Mouse (Mus musculus) urinary bladder, postnatal 10 days (tissue): Measurements from ENCODE around the gene Gm1043.

Experiments
- DNase-seq: peaks from one replicate; pipeline ENCODE4 v3.0.0; 2022; ENCODE audit warnings: low spot score

Gm1043 gene

DNA sequence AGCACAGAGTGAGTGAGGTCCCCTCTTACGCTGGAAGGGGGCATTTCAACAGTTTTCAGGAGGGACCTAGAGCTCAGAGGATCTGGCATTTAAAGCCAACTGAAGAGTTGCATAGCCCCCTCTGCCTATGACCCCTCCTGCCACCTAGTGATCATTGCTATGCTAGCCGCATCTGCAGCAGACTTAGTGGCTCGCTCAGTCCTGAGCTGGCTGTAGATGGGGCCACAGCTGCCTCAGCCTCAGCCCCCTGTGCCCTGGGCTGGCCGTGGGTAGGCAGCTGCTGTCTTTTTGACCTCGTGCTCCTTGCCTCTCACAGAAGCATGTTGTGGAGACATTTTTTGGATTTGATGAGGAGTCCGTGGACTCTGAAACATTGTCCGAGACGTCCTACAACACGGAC, 32.0 kb downstream of the Gm1043 start:
- DNase-seq, result no peak

DNA sequence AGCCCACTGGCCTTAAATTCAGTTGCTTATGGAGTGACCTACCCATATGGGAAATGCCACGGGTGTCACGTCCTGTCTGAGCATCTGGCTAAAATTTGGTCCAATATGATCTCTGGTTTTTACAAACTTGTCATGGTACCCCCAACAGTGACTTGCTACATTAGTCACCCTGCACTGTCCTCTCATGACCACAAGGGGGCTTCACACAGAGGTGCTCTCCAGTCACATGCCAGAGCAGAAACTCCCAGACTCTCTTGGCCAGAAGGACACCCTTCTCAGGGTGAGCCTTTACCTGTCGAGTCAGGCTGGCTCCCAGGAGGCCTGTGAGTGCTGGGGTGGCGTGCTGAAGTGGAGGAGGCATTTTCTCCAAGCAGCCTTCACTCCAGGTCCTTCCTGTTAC, 33.1 kb downstream of the Gm1043 start:
- no peak for DNase-seq

DNA sequence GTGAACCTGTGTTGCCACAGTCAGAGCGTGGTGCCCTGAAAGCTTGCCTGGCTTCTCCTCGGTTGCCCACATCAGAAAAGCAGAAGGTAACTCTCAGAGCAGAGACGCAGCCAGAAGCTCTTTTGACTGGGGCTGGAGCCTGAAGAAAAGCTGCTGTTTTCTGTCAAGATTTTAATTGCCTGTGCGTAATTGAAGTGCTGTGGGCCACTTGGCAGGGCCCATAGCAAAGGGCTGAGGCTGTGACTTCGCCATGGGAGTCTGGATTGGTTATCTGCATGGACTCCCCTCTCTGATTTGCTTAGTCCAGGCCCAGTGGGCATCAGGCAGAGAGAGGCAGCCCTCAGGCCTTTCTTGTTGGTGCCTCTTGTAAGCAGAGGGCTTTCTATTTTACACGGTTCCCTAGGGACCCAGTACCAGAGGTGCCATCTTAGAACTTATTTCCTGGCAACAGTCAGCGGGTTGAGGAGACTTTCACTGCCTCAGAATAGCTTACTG, 36.1 kb downstream of the Gm1043 start:
- no peak for DNase-seq

DNA sequence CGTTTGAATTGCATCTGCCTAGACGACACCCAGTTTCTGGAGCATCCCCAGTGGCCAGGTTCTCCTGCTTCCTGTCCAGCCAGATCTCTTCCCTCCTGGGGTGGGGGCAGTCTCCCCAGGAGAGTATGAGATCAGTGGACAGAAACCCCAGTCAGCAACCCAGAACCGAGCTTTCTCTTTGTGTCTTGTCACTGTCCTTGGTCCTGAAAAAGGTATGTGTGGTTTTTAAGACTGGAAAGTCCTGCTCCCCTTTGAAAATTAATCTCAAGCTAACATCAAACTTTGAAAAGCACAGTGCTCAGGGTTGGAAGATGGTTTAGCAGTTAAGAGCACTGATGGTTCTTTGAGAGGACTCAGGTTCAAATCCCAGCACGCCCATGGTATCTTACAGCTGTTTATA, 46.7 kb downstream of the Gm1043 start:
- DNase-seq, result no peak

DNA sequence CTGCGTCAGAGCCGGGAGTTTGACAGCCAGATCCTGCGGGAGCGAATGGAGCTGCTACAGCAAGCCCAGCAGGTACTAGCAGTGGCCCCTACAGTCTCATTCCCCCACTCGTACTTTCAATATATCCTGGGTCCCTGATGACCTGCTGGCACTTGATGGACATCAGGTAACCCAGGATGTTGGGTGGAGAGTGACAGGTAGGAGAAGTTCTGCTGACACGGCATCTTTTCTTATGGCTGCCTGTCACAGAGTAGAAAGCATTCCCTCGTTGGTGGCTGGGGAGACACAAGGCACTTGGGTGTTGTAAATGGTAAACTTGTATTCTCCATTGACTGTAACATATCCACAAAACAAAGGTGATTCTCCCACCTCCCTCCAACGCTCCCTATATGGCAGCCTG, 56.6 kb downstream of the Gm1043 start:
- no peak for DNase-seq

DNA sequence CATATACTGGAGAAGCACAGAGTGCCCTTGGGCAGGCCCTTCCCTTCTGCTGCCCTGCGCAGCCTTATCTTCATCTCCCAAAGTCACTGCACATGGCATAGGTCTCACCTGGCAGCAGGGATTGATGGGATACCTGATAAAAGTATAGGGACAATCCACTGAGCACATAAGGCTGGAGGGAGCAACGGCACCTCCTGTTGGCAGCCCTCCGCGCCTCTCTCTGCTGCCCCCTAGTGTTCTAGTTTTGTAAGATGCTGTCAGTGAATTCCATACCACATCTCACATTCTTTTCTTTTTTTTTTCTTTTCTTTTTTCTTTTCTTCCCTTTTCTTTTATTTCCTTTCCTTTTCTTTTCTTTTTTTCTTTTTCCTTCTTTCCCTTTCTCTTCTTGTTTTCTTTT, 62.4 kb downstream of the Gm1043 start:
- DNase-seq, result no peak

DNA sequence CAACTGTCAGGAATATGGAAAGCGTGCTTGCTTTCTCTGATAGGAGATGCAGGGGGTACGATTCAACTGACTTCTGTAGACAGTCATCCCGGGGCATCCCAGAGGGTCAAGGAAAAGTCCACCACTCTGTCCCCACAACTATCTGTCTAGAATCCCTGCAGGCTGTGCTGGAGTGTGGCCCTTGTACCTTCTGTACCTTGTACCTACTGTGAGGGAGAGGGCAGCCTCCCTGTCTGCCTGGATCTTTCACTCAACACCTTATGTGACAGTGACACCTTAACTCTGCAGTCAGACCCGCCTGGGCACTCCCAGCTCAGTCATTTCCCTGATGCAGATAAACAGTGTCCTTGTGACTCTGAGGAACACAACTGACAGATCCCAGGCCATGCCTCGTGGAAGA, 65.5 kb downstream of the Gm1043 start:
- DNase-seq, result no peak

DNA sequence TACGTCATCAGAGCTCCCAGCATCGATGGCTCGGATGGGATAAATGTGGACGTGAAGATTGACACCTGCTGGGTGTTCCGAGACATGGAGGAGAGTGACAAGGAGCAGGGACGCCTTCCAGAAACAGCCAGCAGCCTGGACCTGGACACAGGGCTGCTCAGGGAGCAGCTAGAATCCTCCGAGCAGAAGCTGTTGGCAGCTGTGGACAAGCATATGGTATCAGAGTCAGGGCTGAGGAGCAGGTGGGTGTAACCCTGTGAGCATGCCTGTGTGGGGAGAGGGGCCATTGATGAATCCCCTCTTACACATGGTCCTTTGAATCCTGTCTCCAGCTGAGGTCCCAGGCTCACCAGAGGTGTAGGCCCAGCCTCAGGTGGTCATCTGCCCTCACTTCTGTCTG, 69.3 kb downstream of the Gm1043 start:
- no peak for DNase-seq

DNA sequence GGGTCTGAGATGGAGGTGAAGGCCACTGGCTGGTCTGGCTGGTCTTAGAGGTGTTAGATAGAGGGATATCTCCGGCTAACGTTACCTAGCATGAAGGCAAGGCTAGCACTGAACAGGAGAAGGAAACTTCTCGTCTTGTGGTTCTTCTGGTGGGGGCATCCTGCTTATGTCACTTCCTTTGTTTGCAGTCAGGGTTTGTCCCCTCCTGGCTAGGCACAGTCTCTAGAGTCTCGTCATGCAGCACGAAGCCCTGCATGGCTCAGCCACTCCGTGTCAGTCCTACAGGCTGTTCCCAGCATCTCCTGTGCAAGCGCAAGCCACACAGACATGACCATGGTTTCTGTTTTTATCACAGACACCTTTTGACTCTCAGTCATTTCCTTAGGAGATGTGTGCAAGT, 73.2 kb downstream of the Gm1043 start:
- no peak for DNase-seq

DNA sequence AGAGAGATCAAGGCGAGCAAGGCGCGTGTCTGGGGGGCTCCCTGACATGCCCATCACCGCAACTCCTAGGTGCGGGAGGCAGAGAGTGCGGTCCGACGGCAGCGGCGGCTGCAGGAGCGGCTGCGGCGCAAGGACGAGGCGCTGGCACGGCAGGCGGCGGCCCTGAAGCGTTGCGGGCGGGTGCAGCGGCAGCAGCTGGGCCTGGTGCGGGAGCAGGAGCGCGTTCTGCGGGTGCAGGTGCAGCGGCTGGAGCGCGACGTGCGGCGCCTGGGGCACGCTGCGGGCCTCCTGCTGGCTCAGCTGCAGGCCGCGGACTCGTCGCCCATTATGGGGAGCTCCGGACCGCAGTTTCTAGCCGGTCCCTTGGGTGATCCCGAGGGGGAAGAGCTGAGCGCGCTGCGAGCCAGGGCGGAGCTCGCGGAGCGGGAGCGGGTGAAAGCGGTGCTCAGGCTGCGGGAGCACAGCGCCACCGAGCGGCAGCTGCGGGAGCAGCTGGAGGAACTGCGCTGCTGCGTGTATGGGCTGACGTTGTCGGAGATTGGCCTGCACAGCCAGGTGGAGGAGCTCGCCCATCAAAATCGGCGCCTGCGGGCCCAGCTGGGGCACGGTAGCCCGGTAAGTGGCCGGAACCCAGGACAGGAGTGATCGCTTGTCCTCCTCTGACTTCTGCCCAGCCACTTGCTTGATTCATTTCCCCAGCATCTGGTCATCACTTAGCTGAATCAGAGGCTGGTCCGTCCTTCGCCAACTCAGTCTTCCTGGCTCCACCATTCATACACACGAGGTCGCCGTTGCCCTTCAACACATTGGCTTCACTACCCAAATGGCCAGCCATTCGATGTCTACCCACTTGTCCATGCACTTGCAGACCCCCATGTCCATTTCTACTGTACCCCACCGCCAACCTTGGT, 78.0 kb downstream of the Gm1043 start:
- no peak for DNase-seq

DNA sequence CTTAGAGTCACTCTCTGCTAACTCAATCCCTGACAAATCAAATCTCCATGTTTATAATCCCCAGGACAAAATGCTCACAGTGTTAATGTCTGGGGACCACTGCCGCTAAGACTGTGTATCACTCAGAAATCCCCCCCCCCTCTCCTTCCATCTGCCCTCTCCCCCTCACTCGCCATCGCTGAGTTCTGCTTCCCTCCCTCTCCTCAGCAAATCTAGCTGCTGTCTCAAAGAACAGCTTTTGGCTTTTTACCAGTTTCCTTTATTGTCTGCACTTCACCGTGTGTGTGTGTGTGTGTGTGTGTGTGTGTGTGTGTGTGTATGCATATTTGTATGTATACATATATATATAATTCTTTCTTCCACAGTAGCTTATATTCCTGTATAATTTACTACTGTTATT, 91.3 kb downstream of the Gm1043 start:
- DNase-seq, result no peak

DNA sequence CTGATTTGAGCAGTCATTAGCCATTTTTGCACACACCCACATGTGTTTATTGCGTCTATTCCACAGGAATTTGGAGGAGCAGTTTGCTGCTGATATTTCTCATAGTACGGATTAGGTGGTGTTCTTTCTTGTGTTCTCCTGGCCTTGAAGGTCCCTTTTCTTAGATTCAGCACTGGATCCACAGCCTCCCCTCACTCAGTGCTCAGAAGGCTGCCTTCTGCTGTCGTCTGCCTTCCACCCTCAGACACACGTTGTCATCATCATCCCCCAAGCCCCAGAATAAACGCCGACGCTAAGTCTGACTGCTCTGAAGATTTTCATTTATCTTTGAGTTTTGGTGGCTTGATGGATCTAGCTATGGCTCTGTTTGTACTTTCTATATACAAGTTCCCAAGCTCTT, 91.9 kb downstream of the Gm1043 start:
- no peak for DNase-seq

DNA sequence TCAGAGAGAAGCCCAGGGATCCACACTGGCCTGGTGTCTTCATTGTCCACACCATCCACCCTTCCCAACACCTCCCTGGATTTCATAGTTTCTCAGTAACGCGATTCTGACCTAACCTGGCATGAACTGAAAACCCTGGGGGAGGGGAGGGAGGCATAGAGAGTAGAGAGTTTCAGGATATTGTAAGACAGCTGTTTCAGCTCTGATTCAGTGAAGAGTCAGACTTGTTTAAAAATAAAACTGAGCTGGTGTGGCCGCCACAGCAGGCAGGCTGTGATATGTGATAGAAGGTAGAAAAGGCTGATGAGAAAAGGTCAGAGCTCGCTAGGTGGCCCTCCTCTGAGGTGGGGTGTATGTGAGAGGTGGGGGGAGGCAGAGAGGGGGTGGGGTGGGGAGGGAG, 93.6 kb downstream of the Gm1043 start:
- no peak for DNase-seq

DNA sequence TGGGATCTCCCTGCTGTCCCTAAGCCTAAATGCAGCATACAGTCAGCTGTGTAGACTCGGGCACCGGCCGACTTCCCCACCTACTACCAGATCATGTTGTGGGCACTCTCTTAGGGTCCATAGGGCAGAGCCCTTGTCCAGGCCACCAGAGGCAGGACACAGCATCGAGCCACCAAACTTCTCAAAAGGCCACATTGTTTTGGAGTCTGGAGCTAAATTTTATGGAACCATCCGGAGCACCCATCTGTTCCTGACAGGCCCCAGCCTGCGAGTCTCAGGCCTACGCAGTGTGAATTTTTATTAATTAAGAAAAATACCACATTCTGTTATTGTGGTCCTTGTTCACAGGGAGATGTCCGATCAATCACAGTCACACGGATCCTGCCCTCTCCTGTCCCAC, 94.7 kb downstream of the Gm1043 start:
- no peak for DNase-seq

DNA sequence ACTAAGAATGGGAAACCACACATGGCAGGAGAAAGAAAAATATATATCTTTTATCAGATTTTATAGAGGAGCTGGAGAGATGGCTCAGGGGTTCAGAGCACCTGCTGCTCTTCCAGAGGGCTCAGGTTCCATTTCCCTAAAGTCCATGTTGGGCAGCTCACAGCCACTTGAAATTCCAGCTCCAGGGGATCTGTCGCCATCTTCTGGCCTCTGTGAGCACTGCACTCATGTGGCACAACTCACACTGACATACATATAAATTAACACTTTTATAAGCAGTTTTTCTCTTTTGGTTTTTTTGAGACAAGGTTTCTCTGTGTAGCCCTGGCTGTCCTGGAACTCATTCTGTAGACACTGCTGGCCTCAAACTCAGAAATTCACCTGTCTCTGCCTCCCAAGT, 95.5 kb downstream of the Gm1043 start:
- no peak for DNase-seq

DNA sequence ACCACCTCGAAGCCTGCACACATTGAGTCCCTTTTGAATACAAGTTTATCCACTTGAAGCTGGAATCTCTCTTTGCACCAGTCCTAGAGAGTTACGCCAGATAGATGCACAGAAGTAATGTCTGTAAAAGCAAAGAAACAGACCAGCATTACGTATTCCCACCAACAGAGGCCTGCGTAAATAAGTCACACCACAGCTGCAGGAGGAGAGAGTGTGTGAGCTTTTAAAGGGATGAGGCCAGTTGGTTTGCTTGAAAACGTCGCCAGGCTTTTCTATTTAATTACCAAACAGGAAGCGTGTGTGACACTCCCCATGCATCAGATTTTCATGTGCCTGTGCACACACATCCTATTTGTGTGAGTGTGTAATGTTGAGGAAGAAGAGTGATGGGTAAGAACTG, 99.4 kb downstream of the Gm1043 start:
- no peak for DNase-seq

DNA sequence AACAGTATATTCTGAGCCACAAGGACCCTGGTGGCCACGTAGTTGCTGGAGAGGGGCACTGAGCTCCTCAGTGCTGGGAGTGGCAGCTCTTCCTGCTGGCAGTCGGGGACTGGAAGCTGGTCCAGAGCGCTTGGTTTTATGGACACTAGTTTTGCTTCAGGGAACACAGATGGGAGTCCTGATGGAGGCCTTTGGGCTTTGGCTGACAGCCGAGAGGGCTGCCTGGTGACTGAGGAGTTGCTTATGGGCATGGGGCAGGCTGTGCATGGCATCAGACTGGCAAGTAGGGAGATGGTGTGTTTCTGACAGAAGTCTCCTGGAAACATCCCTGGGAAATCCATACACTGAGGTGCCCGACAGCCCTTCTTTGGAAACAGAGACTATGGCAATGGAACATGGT, 105.2 kb downstream of the Gm1043 start:
- DNase-seq, result no peak

DNA sequence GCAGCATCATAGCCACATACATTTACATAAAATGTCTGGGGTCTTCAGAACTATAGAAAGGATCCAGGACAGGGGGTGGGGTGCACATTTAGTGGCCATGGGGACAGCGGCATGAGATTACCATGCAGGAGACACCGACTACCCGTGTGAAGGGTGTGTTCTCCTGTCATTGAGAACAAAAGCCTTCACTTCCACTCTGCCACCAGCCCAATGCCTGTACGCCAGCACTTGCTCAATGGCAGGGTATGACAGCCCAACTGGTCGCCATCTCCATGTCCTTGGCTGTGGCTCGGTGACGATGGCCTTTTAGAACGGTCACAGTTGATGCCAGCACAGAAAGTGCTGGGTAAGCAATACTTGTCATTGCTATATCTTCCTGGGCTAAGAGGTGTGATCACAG, 111.0 kb downstream of the Gm1043 start:
- DNase-seq, result no peak

DNA sequence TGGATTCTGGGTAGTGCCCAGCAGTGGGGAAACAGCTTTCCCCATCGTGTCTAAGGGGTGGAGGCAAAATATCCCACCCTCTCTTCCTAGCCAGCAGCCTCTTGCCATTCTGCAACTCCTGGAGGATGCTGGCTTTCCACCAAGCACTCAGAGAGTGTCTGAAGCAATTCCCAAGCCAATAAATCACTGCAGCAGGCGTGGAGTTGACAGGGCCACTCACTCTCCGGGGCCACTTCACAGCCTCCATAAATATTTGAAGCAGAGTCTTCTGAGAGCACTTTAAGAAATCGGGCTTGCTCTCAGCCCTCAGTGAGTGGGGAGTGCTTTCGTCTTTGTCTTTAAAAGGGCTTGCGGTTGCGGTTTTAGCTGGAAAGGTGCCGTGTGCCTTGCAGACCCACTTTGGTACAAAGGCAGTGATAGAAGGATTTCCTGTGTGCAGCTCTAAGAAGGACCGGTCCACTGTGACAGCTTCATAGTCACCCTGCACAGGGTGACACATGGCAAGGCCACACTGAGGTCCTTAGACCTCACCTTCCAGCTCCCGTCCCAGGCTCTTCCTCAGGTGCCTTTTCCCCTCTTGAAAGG, 111.6 kb downstream of the Gm1043 start:
- DNase-seq, result no peak

DNA sequence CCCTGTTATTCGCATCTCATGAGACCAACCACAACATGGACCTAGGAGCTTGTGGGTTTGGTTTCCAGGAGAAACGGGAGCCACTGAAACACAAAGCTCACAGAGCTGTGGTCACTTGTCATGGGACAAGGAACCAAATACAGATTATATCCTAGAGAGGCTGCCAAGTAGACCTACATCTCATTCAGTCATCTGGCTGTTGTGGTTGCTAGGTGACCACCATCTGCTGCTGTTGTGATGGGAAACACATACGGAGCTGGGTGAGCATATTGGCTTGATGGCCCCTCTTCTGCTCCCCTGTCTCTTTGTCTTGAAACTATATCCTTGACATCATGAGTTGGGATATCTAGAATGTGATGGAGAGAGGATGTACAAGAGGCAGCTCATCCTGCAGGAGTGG, 112.3 kb downstream of the Gm1043 start:
- DNase-seq, result no peak

DNA sequence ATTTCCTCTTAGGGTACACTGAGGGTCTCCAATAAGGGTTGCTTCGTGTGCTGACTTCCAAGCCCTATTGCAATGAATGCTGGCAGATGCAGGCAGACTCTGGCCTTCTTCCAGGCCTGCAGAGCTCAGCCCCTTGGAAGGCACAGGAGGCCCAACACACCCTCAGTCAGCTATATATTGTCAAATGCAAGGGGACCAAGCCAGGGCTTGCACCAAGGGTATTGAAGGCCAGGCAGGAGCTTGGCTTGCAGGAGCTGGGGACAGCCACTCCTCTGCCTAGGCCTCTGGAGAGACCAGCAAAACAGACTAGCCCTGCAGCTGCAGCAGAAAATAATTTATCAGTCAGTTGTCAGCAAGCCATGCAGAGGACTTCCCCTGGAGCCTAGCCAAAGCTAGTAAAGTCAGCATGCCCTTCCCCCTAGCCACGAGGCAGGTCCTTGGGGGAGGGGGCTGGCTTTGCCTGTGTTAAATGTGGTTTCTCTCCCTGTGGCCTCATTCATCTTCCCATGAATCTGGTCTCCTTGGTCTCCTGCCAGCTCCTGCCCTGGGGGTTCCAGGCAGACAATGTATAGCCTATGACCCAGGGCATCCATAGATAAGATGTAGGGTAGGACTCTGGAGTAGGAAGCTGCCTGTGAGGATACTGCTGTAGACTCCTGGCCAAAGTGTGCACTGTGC, 113.0 kb downstream of the Gm1043 start:
- DNase-seq, result no peak

DNA sequence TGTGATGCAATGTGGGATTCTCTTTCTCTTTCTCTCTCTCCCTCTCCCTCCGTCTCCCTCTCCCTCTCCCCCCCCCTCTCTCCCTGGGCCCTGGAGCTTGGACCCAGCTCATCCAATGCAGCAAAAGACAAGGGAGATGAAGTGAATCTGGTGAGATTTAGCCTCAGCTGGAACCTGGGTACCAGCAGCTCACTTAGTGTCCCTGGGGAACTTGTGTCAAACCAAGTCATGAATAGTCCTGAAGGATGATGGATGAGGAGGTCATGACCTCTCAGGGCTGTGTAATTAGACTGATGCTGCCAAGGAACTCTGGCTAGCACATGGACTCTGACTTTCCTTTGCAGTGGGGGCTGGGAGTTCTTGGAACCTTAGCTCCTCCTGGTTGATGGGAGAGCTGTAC, 117.1 kb downstream of the Gm1043 start:
- no peak for DNase-seq

DNA sequence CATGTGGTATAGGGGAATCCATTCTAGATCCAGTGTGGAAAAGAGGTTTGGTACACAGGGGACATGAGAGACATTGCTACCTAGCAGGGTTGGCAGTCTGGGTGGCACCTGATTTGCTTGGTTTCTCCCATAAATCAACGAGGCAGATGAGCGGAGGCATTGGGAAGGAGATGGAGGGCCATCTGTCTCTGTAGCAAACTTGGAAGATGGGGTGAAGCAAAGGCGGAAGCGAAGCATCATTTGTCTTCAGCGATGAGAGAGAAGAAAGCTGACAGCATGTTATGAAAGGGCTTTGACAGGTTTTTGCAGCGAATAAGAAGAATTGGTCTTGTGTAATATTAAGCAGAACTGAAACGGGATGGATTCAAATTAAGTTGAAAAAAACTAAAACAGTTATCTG, 119.7 kb downstream of the Gm1043 start:
- DNase-seq, result no peak
